Mouse (Mus musculus) ES-E14 (cell line): ENCODE data around the gene H6pd. TPM values are rescaled to one million over a fixed set of nuclear protein-coding genes. Genes with fewer than 3 reads are reported as not detected.

Source experiments
- DNase-seq: peaks from one replicate; pipeline ENCODE4 v3.0.0-alpha.2; 2013; ENCODE audit warnings: low read depth, low spot score
- H3K27ac ChIP-seq: 2 replicates; pipeline ENCODE4 v1.5.1; 2012; ENCODE audit warnings: low read depth, mild to moderate bottlenecking, low read length, moderate library complexity, mixed read lengths; ENCODE audit not compliant: poor library complexity, insufficient read depth, severe bottlenecking
- H3K36me3 ChIP-seq: 2 replicates; pipeline ENCODE4 v1.6.1; 2012; ENCODE audit warnings: mild to moderate bottlenecking, low read length, moderate library complexity, mixed read lengths; ENCODE audit not compliant: control insufficient read depth, poor library complexity, insufficient read depth, severe bottlenecking
- H3K4me1 ChIP-seq, 2 experiments: fragments of 150-350 bp in 1 of 2; sonication (generic) in 1 of 2; 2 replicates each; pipeline ENCODE4 v1.6.1; 2012; ENCODE audit warnings: low read length in 2 of 2, mild to moderate bottlenecking in 1 of 2, mixed read lengths in 1 of 2; ENCODE audit not compliant: control insufficient read depth in 2 of 2, insufficient read depth in 2 of 2, poor library complexity in 1 of 2
- H3K4me3 ChIP-seq, 2 experiments: fragments of 150-350 bp in 1 of 2; sonication (generic) in 1 of 2; 2 replicates each; pipeline ENCODE4 v1.5.1; 2012; ENCODE audit warnings: low read length in 2 of 2, low read depth in 1 of 2, mild to moderate bottlenecking in 1 of 2, mixed read lengths in 1 of 2; ENCODE audit not compliant: insufficient read depth in 1 of 2, poor library complexity in 1 of 2, severe bottlenecking in 1 of 2
- H3K9ac ChIP-seq: 2 replicates; pipeline ENCODE4 v1.6.1; 2012; ENCODE audit warnings: low read depth, mild to moderate bottlenecking, low read length, mixed read lengths; ENCODE audit not compliant: poor library complexity, insufficient read depth, severe bottlenecking
- H3K9me3 ChIP-seq: fragments of 150-350 bp; sonication (generic); 2 replicates; pipeline ENCODE4 v1.6.1; 2012; ENCODE audit warnings: low read depth, mild to moderate bottlenecking, low read length; ENCODE audit not compliant: control insufficient read depth, insufficient read depth
- CHD2 ChIP-seq: IDR thresholded peaks from 2 replicates; pipeline ENCODE4 v1.6.1; 2014; ENCODE audit warnings: mild to moderate bottlenecking, low read depth, low read length, inconsistent platforms
- HCFC1 ChIP-seq: IDR thresholded peaks from 2 replicates; pipeline ENCODE4 v1.6.1; 2012; ENCODE audit warnings: low read length, inconsistent platforms, borderline replicate concordance; ENCODE audit not compliant: insufficient read depth
- MAFK ChIP-seq: IDR thresholded peaks from 2 replicates; pipeline ENCODE4 v1.6.1; 2014; ENCODE audit warnings: mild to moderate bottlenecking, low read depth, low read length, inconsistent platforms; ENCODE audit not compliant: insufficient read depth
- ZC3H11A ChIP-seq: IDR thresholded peaks from 2 replicates; pipeline ENCODE4 v1.6.1; 2012; ENCODE audit warnings: low read depth, mild to moderate bottlenecking, inconsistent platforms, low read length, borderline replicate concordance
- ZNF384 ChIP-seq: IDR thresholded peaks from 2 replicates; pipeline ENCODE4 v1.6.1; 2012; ENCODE audit warnings: low read depth, low read length, inconsistent platforms
- in situ Hi-C, 2 experiments: fragments of 600-800 bp; cut with MboI; formaldehyde crosslinking; loops; one replicate each; pipeline ENCODE4 v1.15.1; 2025; ENCODE audit warnings: low sequenced_read_pairs in 2 of 2, inconsistent platforms in 1 of 2; ENCODE audit not compliant: unreplicated experiment in 2 of 2
- total RNA-seq: library from RNA; depleted of rRNA; stranded (reverse); fragments of 300-350 nt; gene quantifications from 2 replicates; pipeline ENCODE4 v1.2.3, GENCODE M21; 2012

Gene H6pd
- total RNA-seq, 1 experiment = 17.6 TPM

- no peak for TF ChIP-seq HCFC1
- no peak for DNase-seq
- H3K4me1 ChIP-seq = peaks cover 3 to 4% of the 10 kb centered on the region in 2 experiments
- peak overlapping the region; percentile 76 to 87 for H3K4me3 ChIP-seq
- H3K9me3 ChIP-seq = no peaks in the 10 kb centered on the region
- no peak overlapping the region for H3K27ac ChIP-seq
- in situ Hi-C loops = no loop called here
- peak overlapping the region; percentile 71 for H3K9ac ChIP-seq
- H3K36me3 ChIP-seq = no peaks in the 10 kb centered on the region
Measured at GRCm38 (mm10) chr4:149953621-149954481, 55.0 kb downstream of the H6pd start.

- Histone ChIP-seq H3K9me3 (no peaks in the 10 kb centered on the region), H3K4me3 (no peak overlapping the region), H3K4me1 (peaks cover 7% of the 10 kb centered on the region in 2 experiments), H3K36me3 (no peaks in the 10 kb centered on the region), H3K27ac (no peak overlapping the region), H3K9ac (no peak overlapping the region)
- no peak for TF ChIP-seq ZNF384
- no peak for TF ChIP-seq MAFK
- TF ChIP-seq ZC3H11A = no peak
- TF ChIP-seq HCFC1 = no peak
- no peak for TF ChIP-seq CHD2
- DNase-seq = no peak
- in situ Hi-C loops = no loop called here
Measured at GRCm38 (mm10) chr4:149952201-149952600, 56.6 kb downstream of the H6pd start.

- in situ Hi-C loops = no loop called here
- no peak for DNase-seq
- H3K4me1 ChIP-seq = peaks cover 7 to 9% of the 10 kb centered on the region in 2 experiments
Measured at GRCm38 (mm10) chr4:149951201-149951600, 57.6 kb downstream of the H6pd start.

GRCm38 (mm10) chr4:149949691-149950090, 59.1 kb downstream of the H6pd start:
- Histone ChIP-seq H3K36me3 (no peaks in the 10 kb centered on the region), H3K9me3 (no peaks in the 10 kb centered on the region), H3K4me3 (no peak overlapping the region), H3K4me1 (peaks cover 11 to 14% of the 10 kb centered on the region in 2 experiments), H3K9ac (no peak overlapping the region), H3K27ac (no peak overlapping the region)
- in situ Hi-C loops = no loop called here
- DNase-seq = no peak
- no peak for TF ChIP-seq MAFK
- TF ChIP-seq ZNF384 = no peak
- TF ChIP-seq HCFC1 = no peak
- TF ChIP-seq ZC3H11A = no peak
- no peak for TF ChIP-seq CHD2

More at GRCm38 (mm10) chr4:149951201-149951600, 57.6 kb downstream of the H6pd start:
- H3K9me3 ChIP-seq = no peaks in the 10 kb centered on the region
- H3K36me3 ChIP-seq = no peaks in the 10 kb centered on the region
- no peak overlapping the region for H3K9ac ChIP-seq
- TF ChIP-seq HCFC1 (no peak), ZNF384 (no peak), ZC3H11A (no peak), CHD2 (no peak), MAFK (no peak)
- no peak overlapping the region for H3K27ac ChIP-seq
- no peak overlapping the region for H3K4me3 ChIP-seq

GRCm38 (mm10) chr4:149948119-149948518, 60.7 kb downstream of the H6pd start:
- Histone ChIP-seq H3K9me3 (no peaks in the 10 kb centered on the region), H3K36me3 (no peaks in the 10 kb centered on the region), H3K27ac (no peak overlapping the region), H3K9ac (no peak overlapping the region), H3K4me3 (no peak overlapping the region), H3K4me1 (peaks cover 12 to 18% of the 10 kb centered on the region in 2 experiments)
- no peak for DNase-seq
- TF ChIP-seq CHD2 (no peak), ZC3H11A (no peak), MAFK (no peak), ZNF384 (no peak), HCFC1 (no peak)
- in situ Hi-C loops = no loop called here
